Mouse (Mus musculus) cerebellum, adult 2 months (tissue): ENCODE data around the gene Gm12166. TPM values are rescaled to one million over a fixed set of nuclear protein-coding genes. Genes with fewer than 3 reads are reported as not detected.

ENCODE experiments used
- DNase-seq, 2 experiments: peaks; one replicate each; pipeline ENCODE4 v3.0.0; 2021
- H3K27ac ChIP-seq: fragments of 200-500 bp; 2 replicates; pipeline ENCODE4 v1.5.1; 2012; ENCODE audit warnings: low read length, control low read depth, inconsistent platforms; ENCODE audit not compliant: insufficient read depth
- H3K27me3 ChIP-seq: fragments of 200-500 bp; 2 replicates; pipeline ENCODE4 v1.6.1; 2012; ENCODE audit warnings: inconsistent platforms, mild to moderate bottlenecking, low read length, moderate library complexity; ENCODE audit not compliant: control insufficient read depth, insufficient read depth
- H3K4me1 ChIP-seq: fragments of 200-500 bp; 2 replicates; pipeline ENCODE4 v1.6.1; 2011; ENCODE audit warnings: low read length; ENCODE audit not compliant: control insufficient read depth, insufficient read depth
- H3K4me3 ChIP-seq: fragments of 200-500 bp; replicated peaks from 2 replicates; pipeline ENCODE3; 2011; ENCODE audit warnings: mild to moderate bottlenecking, low read depth, low read length, control low read depth; ENCODE audit not compliant: insufficient read depth
- CTCF ChIP-seq: fragments of 200-500 bp; IDR thresholded peaks from 2 replicates; pipeline ENCODE4 v1.5.1; 2011; ENCODE audit warnings: low read depth, mild to moderate bottlenecking, control low read depth, low read length, moderate library complexity, borderline replicate concordance; ENCODE audit not compliant: insufficient read depth
- POLR2A ChIP-seq: fragments of 200-500 bp; IDR thresholded peaks from 2 replicates; pipeline ENCODE4 v1.6.1; 2011; ENCODE audit warnings: low read length, control low read depth, borderline replicate concordance; ENCODE audit not compliant: insufficient read depth
- WGBS: fragments of 180-500 bp; shearing (Covaris S2); methylation state at CpG from one replicate; pipeline ENCODE4 v1.1.7; 2018; 5-methylcytosine and 5-hydroxymethylcytosine counted together
- polyA plus RNA-seq: library from polyadenylated mRNA; depleted of rRNA; stranded (reverse); fragments of >200 nt; gene quantifications from 2 replicates; pipeline ENCODE4 v1.2.3, GENCODE M21; 2012

Gm12166 gene
- polyA plus RNA-seq, 1 experiment: 9.0 TPM

DNA sequence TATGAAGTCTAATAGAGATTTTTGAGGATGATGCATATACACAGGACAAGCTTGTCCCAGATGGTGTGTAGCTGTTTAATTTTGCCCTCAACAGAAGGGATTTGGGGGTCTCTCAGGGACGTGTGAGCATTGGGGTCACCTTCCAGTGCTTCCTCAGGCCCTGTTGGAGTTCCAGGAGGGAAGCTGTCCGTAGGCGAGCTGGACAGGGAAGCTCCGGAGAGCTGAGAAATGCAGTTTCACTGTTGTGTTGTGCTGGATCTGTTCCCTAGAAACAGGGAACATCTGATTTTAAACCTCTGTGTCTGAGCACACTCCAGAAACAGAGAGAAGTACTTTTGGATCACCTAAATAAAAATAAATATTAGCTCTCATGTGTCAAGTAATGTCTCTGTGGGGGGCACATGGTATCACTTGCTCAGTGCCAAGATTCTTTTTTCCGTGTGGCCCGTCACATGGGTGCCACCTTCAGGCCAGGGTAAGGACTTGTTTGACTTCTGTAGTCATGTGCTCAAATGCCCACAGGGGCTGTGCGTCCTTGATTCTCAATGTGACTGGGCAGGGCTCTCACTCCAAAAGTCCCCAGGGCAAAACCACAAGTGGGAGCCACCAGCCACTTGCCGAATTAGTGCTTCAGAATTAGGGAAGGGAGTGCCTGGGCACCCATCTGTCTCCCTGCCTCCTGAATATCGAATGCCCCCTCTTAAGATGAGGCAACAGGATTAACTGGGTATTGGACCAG lies 11.0 kb upstream of the Gm12166 start:
- peak overlapping the region; percentile 63; the same call in 1 of the 2 replicates for H3K27ac ChIP-seq
- WGBS: 70% methylated on average over 9 of the region's 9 CpGs
- no peak overlapping the region for H3K4me3 ChIP-seq
- DNase-seq: peak in 1 of 2 experiments; percentile 29
- TF ChIP-seq CTCF (no peak), POLR2A (no peak)
- peaks cover 16% of the 10 kb centered on the region; the same call in 1 of the 2 replicates for H3K4me1 ChIP-seq
- no peaks in the 10 kb centered on the region for H3K27me3 ChIP-seq

- no peak for DNase-seq
- peak overlapping the region; percentile 63; the same call in 1 of the 2 replicates for H3K27ac ChIP-seq
- TF ChIP-seq POLR2A: no peak
- TF ChIP-seq CTCF: no peak
- 84% methylated on average over 4 of the region's 4 CpGs for WGBS
- no peaks in the 10 kb centered on the region for H3K27me3 ChIP-seq
- H3K4me3 ChIP-seq: no peak overlapping the region
- H3K4me1 ChIP-seq: peaks cover 16% of the 10 kb centered on the region; the same call in 1 of the 2 replicates
Observed at GRCm38 (mm10) chr11:46062569-46062968, 10.4 kb upstream of the Gm12166 start.

- no peaks in the 10 kb centered on the region for H3K27me3 ChIP-seq
- TF ChIP-seq POLR2A: no peak
- no peak for TF ChIP-seq CTCF
- WGBS: 89% methylated on average over 6 of the region's 6 CpGs
- no peak for DNase-seq
- peaks cover 16% of the 10 kb centered on the region; the same call in 1 of the 2 replicates for H3K4me1 ChIP-seq
- H3K27ac ChIP-seq: no peak overlapping the region
- H3K4me3 ChIP-seq: no peak overlapping the region
Observed at GRCm38 (mm10) chr11:46061776-46062445, 9.8 kb upstream of the Gm12166 start.

GRCm38 (mm10) chr11:46060651-46061020 lies 8.5 kb upstream of the Gm12166 start:
- H3K4me3 ChIP-seq: no peak overlapping the region
- no peak overlapping the region for H3K27ac ChIP-seq
- H3K4me1 ChIP-seq: peaks cover 12% of the 10 kb centered on the region; the same call in 1 of the 2 replicates
- no peak for TF ChIP-seq POLR2A
- no peak for DNase-seq
- 91% methylated on average over 5 of the region's 5 CpGs for WGBS
- no peaks in the 10 kb centered on the region for H3K27me3 ChIP-seq

- TF ChIP-seq CTCF (no peak), POLR2A (no peak)
- WGBS: 91% methylated on average over 8 of the region's 8 CpGs
- Histone ChIP-seq H3K4me3 (no peak overlapping the region), H3K27ac (no peak overlapping the region), H3K27me3 (no peaks in the 10 kb centered on the region), H3K4me1 (peaks cover 6% of the 10 kb centered on the region; the same call in 1 of the 2 replicates)
- DNase-seq: no peak
Observed at GRCm38 (mm10) chr11:46059887-46060650, 7.9 kb upstream of the Gm12166 start.

DNA sequence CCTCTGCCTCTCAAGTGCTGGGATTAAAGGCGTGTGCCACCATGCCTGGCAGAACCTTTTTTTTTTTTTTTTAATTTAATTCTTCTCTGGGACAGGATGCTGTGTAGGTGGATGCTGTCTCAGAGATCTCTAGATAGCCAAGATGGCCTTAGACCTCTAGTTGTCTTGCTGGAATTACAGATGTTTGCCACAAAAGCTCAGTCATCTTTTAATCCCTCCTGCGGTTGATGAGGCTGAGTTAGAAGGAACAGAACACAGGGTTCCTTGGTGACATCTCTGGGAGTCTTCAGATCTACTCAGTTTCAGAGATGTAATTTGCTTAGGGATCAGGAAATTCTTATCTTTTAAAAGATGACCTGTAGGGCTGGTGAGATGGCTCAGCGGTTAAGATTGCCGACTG lies 6.8 kb upstream of the Gm12166 start:
- no peak for DNase-seq
- whole genome bisulfite sequencing: 98% methylated on average over 4 of the region's 4 CpGs
- no peak overlapping the region for H3K27ac ChIP-seq
- no peaks in the 10 kb centered on the region for H3K4me1 ChIP-seq
- no peaks in the 10 kb centered on the region for H3K27me3 ChIP-seq
- H3K4me3 ChIP-seq: no peak overlapping the region
- no peak for TF ChIP-seq CTCF
- no peak for TF ChIP-seq POLR2A

DNA sequence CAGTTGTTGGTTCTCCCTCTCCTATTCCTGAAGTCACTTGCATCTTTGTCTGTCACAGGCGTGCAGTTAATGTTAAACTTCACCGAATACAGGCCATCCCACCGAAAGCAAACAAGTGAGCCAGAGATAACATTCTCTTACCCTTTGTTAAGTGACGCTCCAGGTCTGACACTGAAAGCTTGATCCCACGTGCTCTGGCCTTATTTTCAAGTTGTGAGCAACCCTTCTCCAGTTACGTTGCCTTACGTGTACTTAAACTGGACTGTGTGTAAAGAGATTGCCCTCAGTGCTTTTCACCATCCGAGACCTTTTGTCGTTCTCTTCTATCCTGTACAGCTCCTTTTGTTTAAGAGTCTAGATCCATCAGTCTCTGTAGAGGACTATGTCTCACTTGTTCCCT lies 5.9 kb upstream of the Gm12166 start:
- no peak for DNase-seq
- TF ChIP-seq POLR2A: no peak
- no peak for TF ChIP-seq CTCF
- H3K27me3 ChIP-seq: no peaks in the 10 kb centered on the region
- H3K4me3 ChIP-seq: no peak overlapping the region
- no peak overlapping the region for H3K27ac ChIP-seq
- WGBS: 90% methylated on average over 9 of the region's 9 CpGs
- no peaks in the 10 kb centered on the region for H3K4me1 ChIP-seq
